Mouse (Mus musculus) bone marrow macrophage, adult 2 months (primary cell): ENCODE data around the gene Cfap221. TPM values are rescaled to one million over a fixed set of nuclear protein-coding genes. Genes with fewer than 3 reads are reported as not detected.

ENCODE experiments used
- H3K27ac ChIP-seq: 2 replicates; pipeline ENCODE4 v1.5.1; 2012; ENCODE audit warnings: low read depth, low read length; ENCODE audit not compliant: insufficient read depth
- H3K4me1 ChIP-seq: 2 replicates; pipeline ENCODE4 v1.6.1; 2012; ENCODE audit warnings: low read length; ENCODE audit not compliant: control insufficient read depth, insufficient read depth
- H3K4me3 ChIP-seq: 2 replicates; pipeline ENCODE4 v1.5.1; 2012; ENCODE audit warnings: mild to moderate bottlenecking, low read length, moderate library complexity; ENCODE audit not compliant: insufficient read depth
- CTCF ChIP-seq: IDR thresholded peaks from 2 replicates; pipeline ENCODE4 v1.5.1; 2012; ENCODE audit warnings: low read depth, mild to moderate bottlenecking, low read length, moderate library complexity
- POLR2A ChIP-seq: IDR thresholded peaks from 2 replicates; pipeline ENCODE4 v1.6.1; 2012; ENCODE audit warnings: mild to moderate bottlenecking, low read depth, low read length, borderline replicate concordance
- polyA plus RNA-seq: library from polyadenylated mRNA; stranded (reverse); fragments of >200 nt; gene quantifications from 2 replicates; pipeline ENCODE4 v1.2.4, GENCODE M21; 2012; ENCODE audit not compliant: missing spikeins, insufficient read depth, insufficient read length

The Cfap221 gene
- polyA plus RNA-seq, 1 experiment: not detected

- peaks cover 13% of the 10 kb centered on the region; the same call in 1 of the 2 replicates for H3K4me1 ChIP-seq
- no peak overlapping the region for H3K27ac ChIP-seq
- TF ChIP-seq POLR2A: no peak
- no peak for TF ChIP-seq CTCF
- no peak overlapping the region for H3K4me3 ChIP-seq
Measured at GRCm38 (mm10) chr1:120030474-120030873, 33.4 kb upstream of the Cfap221 start.

- no peak overlapping the region for H3K27ac ChIP-seq
- no peak for TF ChIP-seq CTCF
- no peak for TF ChIP-seq POLR2A
Measured at GRCm38 (mm10) chr1:120027693-120028092, 30.7 kb upstream of the Cfap221 start.

GRCm38 (mm10) chr1:120025050-120025439 lies 28.0 kb upstream of the Cfap221 start:
- Histone ChIP-seq H3K4me3 (no peak overlapping the region), H3K27ac (no peak overlapping the region), H3K4me1 (peaks cover 5% of the 10 kb centered on the region; the same call in 1 of the 2 replicates)
- TF ChIP-seq CTCF: no peak
- no peak for TF ChIP-seq POLR2A

More at GRCm38 (mm10) chr1:120027693-120028092, 30.7 kb upstream of the Cfap221 start:
- 0 out of 2 replicates have a peak, but pooled peaks cover 2% of the 10 kb centered on the region for H3K4me1 ChIP-seq
- no peak overlapping the region for H3K4me3 ChIP-seq

- peaks cover 9% of the 10 kb centered on the region for H3K4me1 ChIP-seq
- H3K4me3 ChIP-seq: no peak overlapping the region
- no peak overlapping the region for H3K27ac ChIP-seq
- TF ChIP-seq CTCF (no peak), POLR2A (no peak)
Measured at GRCm38 (mm10) chr1:120024331-120025049, 27.5 kb upstream of the Cfap221 start.

- peaks cover 12% of the 10 kb centered on the region for H3K4me1 ChIP-seq
- no peak for TF ChIP-seq POLR2A
- no peak for TF ChIP-seq CTCF
- H3K27ac ChIP-seq: no peak overlapping the region
- H3K4me3 ChIP-seq: no peak overlapping the region
Measured at GRCm38 (mm10) chr1:120021951-120022350, 24.9 kb upstream of the Cfap221 start.

- no peak for TF ChIP-seq POLR2A
- TF ChIP-seq CTCF: no peak
- peak overlapping the region; percentile 0; the same call in 1 of the 2 replicates for H3K27ac ChIP-seq
- H3K4me1 ChIP-seq: peaks cover 12% of the 10 kb centered on the region
- H3K4me3 ChIP-seq: no peak overlapping the region
Measured at GRCm38 (mm10) chr1:120020322-120020897, 23.4 kb upstream of the Cfap221 start.

- no peak for TF ChIP-seq POLR2A
- TF ChIP-seq CTCF: no peak
- Histone ChIP-seq H3K27ac (no peak overlapping the region), H3K4me3 (no peak overlapping the region), H3K4me1 (peaks cover 12% of the 10 kb centered on the region)
Measured at GRCm38 (mm10) chr1:120019428-120019827, 22.4 kb upstream of the Cfap221 start.

- H3K4me3 ChIP-seq: no peak overlapping the region
- TF ChIP-seq CTCF (no peak), POLR2A (no peak)
- no peak overlapping the region for H3K27ac ChIP-seq
- peaks cover 12% of the 10 kb centered on the region for H3K4me1 ChIP-seq
Measured at GRCm38 (mm10) chr1:120018900-120019299, 21.9 kb upstream of the Cfap221 start.

- H3K4me3 ChIP-seq: no peak overlapping the region
- TF ChIP-seq POLR2A (no peak), CTCF (peak; percentile 23; the same call in 1 of the 2 replicates)
- peaks cover 12% of the 10 kb centered on the region for H3K4me1 ChIP-seq
- no peak overlapping the region for H3K27ac ChIP-seq
Measured at GRCm38 (mm10) chr1:120016240-120016639, 19.2 kb upstream of the Cfap221 start.

- no peaks in the 10 kb centered on the region for H3K4me1 ChIP-seq
- no peak overlapping the region for H3K4me3 ChIP-seq
- no peak overlapping the region for H3K27ac ChIP-seq
- TF ChIP-seq CTCF (peak; percentile 78), POLR2A (no peak)
Measured at GRCm38 (mm10) chr1:120013111-120013510, 16.1 kb upstream of the Cfap221 start.
